Mouse (Mus musculus): ENCODE measurements around the gene Scaf1. TPM values are rescaled to one million over a fixed set of nuclear protein-coding genes. Genes with fewer than 3 reads are reported as not detected.

Gene Scaf1
- polyA plus RNA-seq, 1 experiment = 47.3 TPM

- Histone ChIP-seq H3K4me3 (ENCODE audit: insufficient read depth, low read length) (peak overlapping the region; percentile 94), H3K27ac (ENCODE audit: insufficient read depth, low read depth, low read length) (peak overlapping the region; percentile 98), H3K4me1 (ENCODE audit: control insufficient read depth, insufficient read depth, low read length) (peaks cover 4% of the 10 kb centered on the region)
- no peak for TF ChIP-seq CTCF (IDR thresholded peaks at IDR 0.05; ENCODE audit: low read depth, low read length)
- no peak for TF ChIP-seq POLR2A (IDR thresholded peaks at IDR 0.05; ENCODE audit: borderline replicate concordance, low read depth, low read length)
These were observed 37.2 kb upstream of the Scaf1 start for GRCm38 (mm10) chr7:45053117-45053930.

GRCm38 (mm10) chr7:45052862-45053116 lies 36.6 kb upstream of the Scaf1 start, which contains the start of gene Prr12:
TSS of gene Prr12 (minus strand) at chr7:45052881.
- Histone ChIP-seq H3K27ac (ENCODE audit: insufficient read depth, low read depth, low read length) (peak within 1 kb of the TSS; percentile 98), H3K4me3 (ENCODE audit: insufficient read depth, low read length) (peak within 1 kb of the TSS; percentile 94), H3K4me1 (ENCODE audit: control insufficient read depth, insufficient read depth, low read length) (peaks cover 4% of the 10 kb centered on the region)
- no peak for TF ChIP-seq CTCF (IDR thresholded peaks at IDR 0.05; ENCODE audit: low read depth, low read length)
- no peak for TF ChIP-seq POLR2A (IDR thresholded peaks at IDR 0.05; ENCODE audit: borderline replicate concordance, low read depth, low read length)

GRCm38 (mm10) chr7:45052181-45052861 lies 36.2 kb upstream of the Scaf1 start:
- Histone ChIP-seq H3K4me1 (ENCODE audit: control insufficient read depth, insufficient read depth, low read length) (peaks cover 4% of the 10 kb centered on the region), H3K4me3 (ENCODE audit: insufficient read depth, low read length) (peak overlapping the region; percentile 94), H3K27ac (ENCODE audit: insufficient read depth, low read depth, low read length) (peak overlapping the region; percentile 98)
- TF ChIP-seq CTCF (IDR thresholded peaks at IDR 0.05; ENCODE audit: low read depth, low read length) (no peak), POLR2A (IDR thresholded peaks at IDR 0.05; ENCODE audit: borderline replicate concordance, low read depth, low read length) (no peak)

GRCm38 (mm10) chr7:45051601-45051974 lies 35.4 kb upstream of the Scaf1 start:
- peaks cover 4% of the 10 kb centered on the region for H3K4me1 ChIP-seq (ENCODE audit: control insufficient read depth, insufficient read depth, low read length)
- H3K4me3 ChIP-seq (ENCODE audit: insufficient read depth, low read length) = peak overlapping the region; percentile 94
- TF ChIP-seq POLR2A (IDR thresholded peaks at IDR 0.05; ENCODE audit: borderline replicate concordance, low read depth, low read length) (no peak), CTCF (IDR thresholded peaks at IDR 0.05; ENCODE audit: low read depth, low read length) (no peak)
- peak overlapping the region; percentile 98; the same call in 1 of the 2 replicates for H3K27ac ChIP-seq (ENCODE audit: insufficient read depth, low read depth, low read length)

- peak overlapping the region; percentile 94 for H3K4me3 ChIP-seq (ENCODE audit: insufficient read depth, low read length)
- 0 out of 2 replicates have a peak overlapping the region, but pooled peaks have one; percentile 98 for H3K27ac ChIP-seq (ENCODE audit: insufficient read depth, low read depth, low read length)
- H3K4me1 ChIP-seq (ENCODE audit: control insufficient read depth, insufficient read depth, low read length) = peaks cover 4% of the 10 kb centered on the region
- TF ChIP-seq POLR2A (IDR thresholded peaks at IDR 0.05; ENCODE audit: borderline replicate concordance, low read depth, low read length) (no peak), CTCF (IDR thresholded peaks at IDR 0.05; ENCODE audit: low read depth, low read length) (no peak)
These were observed 34.9 kb upstream of the Scaf1 start for GRCm38 (mm10) chr7:45050945-45051600.

- Histone ChIP-seq H3K4me1 (ENCODE audit: control insufficient read depth, insufficient read depth, low read length) (peaks cover 4% of the 10 kb centered on the region), H3K27ac (ENCODE audit: insufficient read depth, low read depth, low read length) (no peak overlapping the region), H3K4me3 (ENCODE audit: insufficient read depth, low read length) (no peak overlapping the region)
- TF ChIP-seq CTCF (IDR thresholded peaks at IDR 0.05; ENCODE audit: low read depth, low read length) (no peak), POLR2A (IDR thresholded peaks at IDR 0.05; ENCODE audit: borderline replicate concordance, low read depth, low read length) (no peak)
These were observed 32.9 kb upstream of the Scaf1 start for GRCm38 (mm10) chr7:45048923-45049657.

- Histone ChIP-seq H3K4me3 (ENCODE audit: insufficient read depth, low read length) (no peak overlapping the region), H3K27ac (ENCODE audit: insufficient read depth, low read depth, low read length) (no peak overlapping the region), H3K4me1 (ENCODE audit: control insufficient read depth, insufficient read depth, low read length) (peaks cover 4% of the 10 kb centered on the region)
- TF ChIP-seq CTCF (IDR thresholded peaks at IDR 0.05; ENCODE audit: low read depth, low read length) = no peak
- no peak for TF ChIP-seq POLR2A (IDR thresholded peaks at IDR 0.05; ENCODE audit: borderline replicate concordance, low read depth, low read length)
These were observed 32.1 kb upstream of the Scaf1 start for GRCm38 (mm10) chr7:45048001-45048890.

GRCm38 (mm10) chr7:45047491-45047890 lies 31.3 kb upstream of the Scaf1 start:
- H3K27ac ChIP-seq (ENCODE audit: insufficient read depth, low read depth, low read length) = no peak overlapping the region
- H3K4me1 ChIP-seq (ENCODE audit: control insufficient read depth, insufficient read depth, low read length) = peaks cover 4% of the 10 kb centered on the region
- no peak overlapping the region for H3K4me3 ChIP-seq (ENCODE audit: insufficient read depth, low read length)
- TF ChIP-seq POLR2A (IDR thresholded peaks at IDR 0.05; ENCODE audit: borderline replicate concordance, low read depth, low read length) (no peak), CTCF (IDR thresholded peaks at IDR 0.05; ENCODE audit: low read depth, low read length) (no peak)
